Mouse (Mus musculus): ENCODE measurements around the gene Slc38a5. TPM values are rescaled to one million over a fixed set of nuclear protein-coding genes. Genes with fewer than 3 reads are reported as not detected.

Gene Slc38a5
- under 1 TPM in 1 of 2 experiments, not detected in 1; 0.79 TPM for total RNA-seq (2023)

DNA sequence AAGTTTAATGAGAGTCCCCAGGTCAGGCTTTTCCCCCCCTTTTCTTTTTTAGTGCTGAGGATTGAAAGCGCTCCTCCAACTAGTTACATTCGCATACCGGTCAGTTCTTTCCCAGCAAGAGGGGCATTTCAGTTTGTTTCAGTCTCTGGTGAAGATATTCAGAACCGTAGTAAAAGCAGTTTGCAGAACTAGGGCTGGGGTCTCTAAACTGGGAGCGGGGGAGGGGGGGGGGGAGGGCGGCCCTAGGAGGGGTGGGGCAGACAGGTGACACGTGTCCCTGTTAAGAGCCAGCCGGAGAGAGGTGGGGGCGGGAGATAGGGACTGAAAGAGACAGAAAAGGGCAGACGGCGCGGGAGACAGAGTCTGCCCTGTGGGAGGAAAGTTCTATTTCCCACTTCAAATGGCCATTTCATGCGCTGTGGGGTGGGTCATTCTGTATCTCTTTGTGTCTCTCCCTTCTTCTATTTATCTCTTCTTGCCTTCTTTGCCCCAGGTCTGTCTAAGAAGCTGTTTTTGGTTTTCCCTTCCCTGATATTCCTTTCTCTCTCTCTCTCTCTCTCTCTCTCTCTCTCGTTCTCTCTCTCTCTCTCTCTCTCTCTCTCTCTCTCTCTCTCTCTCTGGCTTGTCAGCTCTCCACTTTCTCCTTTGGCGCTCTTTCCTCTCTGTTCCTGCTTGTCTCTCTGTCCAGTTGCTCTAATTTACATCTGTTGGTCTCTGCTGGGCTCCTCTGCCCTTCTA is at the start of gene Slc38a5:
TSS of gene Slc38a5 (plus strand) at position 51 of the 738 bp plus-strand sequence.

DNA sequence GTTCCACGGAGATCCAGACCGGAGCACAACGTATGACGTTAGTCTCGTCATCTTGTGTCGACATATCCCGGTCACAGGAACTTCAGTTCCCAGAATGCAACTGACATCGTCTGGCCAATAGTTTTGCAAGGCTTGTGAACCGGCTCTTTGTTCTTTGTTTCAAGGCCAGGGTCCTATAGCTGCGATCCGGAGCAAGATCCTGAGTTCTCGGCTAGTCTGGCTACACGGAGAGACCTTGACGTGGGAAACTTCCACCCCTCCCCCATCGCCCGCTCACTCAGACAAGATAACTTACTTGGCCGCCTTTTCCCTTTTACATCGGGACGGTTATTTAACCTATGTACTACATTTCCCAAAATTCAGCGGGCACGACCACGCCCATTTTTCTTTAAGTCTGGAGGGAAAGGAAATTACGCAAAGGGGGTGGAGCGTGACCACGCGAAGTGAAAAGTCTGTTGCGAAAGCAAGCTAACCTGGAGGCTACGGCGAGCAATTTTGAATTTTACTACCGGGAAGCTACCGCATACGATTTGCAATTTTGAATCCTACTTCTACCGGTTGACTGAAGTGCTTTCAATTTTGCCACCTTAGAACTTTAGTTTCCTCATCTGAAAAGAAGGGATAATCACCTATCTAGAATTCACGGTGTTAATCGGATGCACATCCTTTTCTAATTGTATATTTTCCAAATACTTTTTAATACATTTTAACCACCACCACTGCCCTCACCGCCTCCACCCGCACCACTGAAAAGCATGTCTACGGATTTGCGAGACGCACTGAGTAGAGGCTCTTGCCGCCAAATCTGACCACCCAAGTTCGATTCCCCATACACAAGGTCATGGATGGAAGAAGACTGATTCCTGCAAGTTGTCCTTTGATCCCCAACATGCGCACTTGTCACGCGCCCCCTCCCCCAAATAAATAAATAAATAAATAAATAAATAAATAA is 18.3 kb upstream of the Slc38a5 start, which contains the start of gene Ftsj1:
TSS of gene Ftsj1 (minus strand) at position 73 of the 952 bp plus-strand sequence.

DNA sequence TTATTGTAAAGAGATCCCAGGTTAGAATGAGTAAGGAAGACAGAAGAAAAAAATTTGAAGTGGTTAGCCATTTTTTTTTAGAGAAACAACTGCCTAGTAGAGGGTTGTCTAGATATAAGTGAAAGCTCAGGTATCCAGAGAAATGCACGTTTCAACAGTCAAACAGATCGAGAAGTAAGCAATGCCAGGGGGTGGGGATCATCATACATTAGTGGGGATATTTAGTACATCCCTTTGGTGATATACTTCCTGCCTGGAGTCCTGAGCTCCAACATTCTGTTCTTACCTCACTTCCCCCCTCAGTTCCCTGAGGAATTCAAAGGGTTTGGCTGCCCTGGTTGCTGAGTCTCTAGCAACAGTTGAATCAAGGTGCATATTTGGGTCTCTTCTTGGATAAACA is 56.2 kb downstream of the Slc38a5 start, which contains the start of gene Ssxb10:
TSS of gene Ssxb10 (plus strand) at position 301 of the 400 bp plus-strand sequence.

Other genes with a start within 250 kb of the Slc38a5 start
- 10 to 100 TPM; 30.9 to 31.8 TPM for gene Suv39h1, start 196.4 kb upstream of the Slc38a5 start, total RNA-seq (2023)
- 100 to 1,000 TPM; 107 to 119 TPM for gene Was, start 180.6 kb upstream of the Slc38a5 start, total RNA-seq (2023)
- gene Wdr13, start 138.2 kb upstream of the Slc38a5 start, total RNA-seq (2023): 10 to 100 TPM; 41.5 to 51.4 TPM
- gene Rbm3, start 125.3 kb upstream of the Slc38a5 start, total RNA-seq (2023): 100 to 1,000 TPM; 416 to 518 TPM
- 10 to 100 TPM; 15.6 to 17.1 TPM for gene Tbc1d25, start 95.0 kb upstream of the Slc38a5 start, total RNA-seq (2023)
- gene Ebp, start 77.6 kb upstream of the Slc38a5 start, total RNA-seq (2023): 10 to 100 TPM; 43.4 to 58.1 TPM
- gene Porcn, start 64.6 kb upstream of the Slc38a5 start, total RNA-seq (2023): not detected
- 10 to 100 TPM; 16.3 to 17.3 TPM for gene Ftsj1, start 18.7 kb upstream of the Slc38a5 start, total RNA-seq (2023)
- not detected for gene Ssxb10, start 56.3 kb downstream of the Slc38a5 start, total RNA-seq (2023)
- not detected for gene Ssxb9, start 95.8 kb downstream of the Slc38a5 start, total RNA-seq (2023)
- gene Ssxb1, start 142.2 kb downstream of the Slc38a5 start, total RNA-seq (2023): not detected
- gene Ssxb2, start 190.6 kb downstream of the Slc38a5 start, total RNA-seq (2023): not detected